Mouse (Mus musculus) urinary bladder, adult 18-20 months (tissue): ENCODE results near the gene Gnb2.

Experiments
- DNase-seq, 2 experiments: peaks; one replicate each; pipeline ENCODE4 v3.0.0; 2022; ENCODE audit warnings: low spot score in 2 of 2, mixed read lengths in 2 of 2

The Gnb2 gene

GRCm38 (mm10) chr5:137533117-137533827, at the start of gene Gnb2, which contains the start of gene Epo:
Gene Gnb2, minus strand, starts transcription at chr5:137533510.
Gene Epo, minus strand, starts transcription at chr5:137533242.
- DNase-seq: peak; percentile 96 to 97

- no peak for DNase-seq
Measured at GRCm38 (mm10) chr5:137582702-137583101, 49.4 kb upstream of the Gnb2 start.

GRCm38 (mm10) chr5:137580246-137580645, 46.9 kb upstream of the Gnb2 start:
- no peak for DNase-seq

DNA sequence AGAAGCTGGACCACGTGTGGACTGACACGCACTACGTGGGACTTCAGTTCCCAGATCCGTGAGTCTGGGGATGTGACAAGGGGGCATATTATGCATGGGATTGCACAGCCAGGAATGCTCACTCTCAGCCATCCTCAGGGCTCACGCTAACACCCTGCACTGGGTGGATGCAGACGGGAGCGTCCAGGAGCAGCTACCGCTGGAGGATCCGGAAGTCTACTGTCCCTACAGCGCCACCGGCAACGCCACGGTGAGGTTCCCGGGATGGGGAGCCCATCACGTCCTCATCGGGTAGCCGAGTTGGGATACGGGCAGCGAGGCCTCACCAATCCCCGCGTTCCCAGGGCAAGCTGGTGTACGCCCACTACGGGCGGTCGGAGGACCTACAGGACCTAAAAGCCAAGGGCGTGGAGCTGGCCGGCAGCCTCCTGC, 41.2 kb upstream of the Gnb2 start:
- peak; percentile 16 to 38 for DNase-seq

GRCm38 (mm10) chr5:137570691-137571586, 37.6 kb upstream of the Gnb2 start:
- no peak for DNase-seq

GRCm38 (mm10) chr5:137570181-137570580, 36.9 kb upstream of the Gnb2 start:
- no peak for DNase-seq

- no peak for DNase-seq
Measured at GRCm38 (mm10) chr5:137569665-137570064, 36.4 kb upstream of the Gnb2 start, which contains the start of gene Tfr2. Gene Tfr2, plus strand, starts transcription at chr5:137569840.

DNA sequence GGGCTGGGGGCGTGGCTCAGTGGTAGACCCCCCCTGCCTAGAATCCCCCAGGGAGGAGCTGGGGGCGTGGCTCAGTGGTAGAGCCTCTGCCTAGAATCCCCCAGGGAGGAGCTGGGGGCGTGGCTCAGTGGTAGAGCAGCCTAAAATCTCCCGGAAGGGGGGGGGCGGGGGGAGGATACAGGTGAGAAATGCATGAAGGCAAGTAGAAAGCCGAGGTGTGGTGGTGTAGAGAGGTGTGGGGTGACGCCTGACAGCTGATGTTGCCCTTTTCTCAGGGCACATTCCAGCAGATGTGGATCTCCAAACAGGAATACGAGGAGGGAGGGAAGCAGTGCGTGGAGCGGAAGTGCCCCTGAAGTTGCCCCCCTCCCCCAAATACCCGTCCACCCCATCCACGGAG, 35.7 kb upstream of the Gnb2 start:
- DNase-seq: no peak

- DNase-seq: no peak
Measured at GRCm38 (mm10) chr5:137568223-137568798, 35.0 kb upstream of the Gnb2 start.

DNA sequence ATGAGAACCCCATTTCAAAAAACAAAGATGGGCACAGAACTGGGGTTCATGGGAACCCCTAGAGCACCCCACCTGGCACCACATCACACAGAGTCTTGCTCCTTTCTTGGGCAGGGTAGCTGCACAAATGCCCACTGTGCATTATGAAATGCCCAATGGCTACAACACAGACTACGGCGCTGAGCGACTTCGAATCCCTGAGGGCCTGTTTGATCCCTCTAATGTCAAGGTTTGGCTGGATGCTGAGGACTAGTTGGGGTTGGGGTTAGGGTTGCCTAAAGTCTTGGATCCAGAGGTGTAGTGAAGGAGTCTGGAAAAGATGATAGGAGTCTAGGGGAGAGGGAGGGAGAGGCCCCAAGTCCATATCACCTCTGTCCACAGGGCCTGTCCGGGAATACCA, 33.1 kb upstream of the Gnb2 start:
- DNase-seq: no peak

DNA sequence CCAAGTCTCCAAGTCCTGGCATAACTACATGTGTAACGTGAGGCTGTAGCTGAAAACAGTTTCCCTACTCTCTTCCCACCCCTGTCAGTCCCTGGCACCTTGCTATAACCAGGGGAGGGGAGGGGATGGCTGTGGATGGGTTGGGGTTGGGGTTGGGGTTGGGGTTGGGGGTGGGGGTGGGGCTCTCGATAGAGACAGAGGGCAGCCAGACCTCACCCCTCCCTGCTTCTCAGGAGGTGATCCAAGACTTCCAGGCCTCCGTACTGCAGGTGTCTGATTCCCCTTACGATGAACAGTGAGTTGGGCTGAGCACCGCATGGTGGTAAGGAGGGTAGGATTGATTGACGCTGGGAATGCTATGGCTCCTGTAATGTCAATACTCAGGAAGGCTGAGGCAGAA, 32.4 kb upstream of the Gnb2 start:
- no peak for DNase-seq

DNA sequence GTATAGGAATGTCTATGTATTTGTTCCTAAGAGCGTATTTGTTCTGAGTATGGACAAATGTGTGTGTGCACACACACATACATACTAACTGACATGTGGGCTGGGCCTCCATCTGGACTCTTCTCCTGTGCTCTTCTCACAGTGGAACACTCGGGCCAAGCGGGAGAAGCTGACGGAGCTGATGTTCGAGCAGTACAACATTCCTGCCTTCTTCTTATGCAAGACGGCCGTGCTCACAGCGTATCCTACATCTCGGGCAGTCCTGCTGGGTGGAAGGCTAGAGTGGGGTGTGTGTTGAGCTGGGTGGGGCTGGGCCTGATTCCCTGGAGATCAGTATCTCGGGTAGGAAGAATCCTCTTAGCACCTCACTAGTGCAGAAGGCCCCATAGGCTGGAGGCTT, 29.7 kb upstream of the Gnb2 start:
- DNase-seq: no peak

GRCm38 (mm10) chr5:137561556-137561955, 28.2 kb upstream of the Gnb2 start:
- DNase-seq: no peak

DNA sequence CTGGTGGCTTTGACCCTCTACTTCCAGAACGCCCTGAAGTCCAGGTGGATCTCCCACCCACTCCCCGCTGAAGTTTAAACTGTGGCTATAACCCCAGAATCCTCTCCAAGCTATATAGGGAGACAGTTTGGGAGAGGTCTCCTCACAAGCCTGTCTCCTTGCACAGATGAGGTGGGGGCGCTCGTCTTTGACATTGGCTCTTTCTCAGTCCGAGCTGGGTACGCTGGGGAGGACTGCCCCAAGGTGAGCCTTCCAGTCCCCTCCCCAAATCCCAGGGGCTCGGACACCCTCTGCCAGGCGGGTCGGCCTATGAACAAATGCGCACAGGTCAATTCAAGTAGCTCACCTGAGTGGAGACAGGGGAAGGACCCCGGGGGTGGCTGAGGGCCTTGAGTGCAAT, 20.6 kb upstream of the Gnb2 start:
- DNase-seq: no peak

GRCm38 (mm10) chr5:137553411-137553837, 20.1 kb upstream of the Gnb2 start, which contains the start of gene Actl6b:
Gene Actl6b, plus strand, starts transcription at chr5:137553517.
- DNase-seq: no peak

- no peak for DNase-seq
Measured at GRCm38 (mm10) chr5:137553000-137553399, 19.7 kb upstream of the Gnb2 start.

- DNase-seq: no peak
Measured at GRCm38 (mm10) chr5:137551119-137551518, 17.8 kb upstream of the Gnb2 start.

- no peak for DNase-seq
Measured at GRCm38 (mm10) chr5:137549840-137550239, 16.5 kb upstream of the Gnb2 start.

DNA sequence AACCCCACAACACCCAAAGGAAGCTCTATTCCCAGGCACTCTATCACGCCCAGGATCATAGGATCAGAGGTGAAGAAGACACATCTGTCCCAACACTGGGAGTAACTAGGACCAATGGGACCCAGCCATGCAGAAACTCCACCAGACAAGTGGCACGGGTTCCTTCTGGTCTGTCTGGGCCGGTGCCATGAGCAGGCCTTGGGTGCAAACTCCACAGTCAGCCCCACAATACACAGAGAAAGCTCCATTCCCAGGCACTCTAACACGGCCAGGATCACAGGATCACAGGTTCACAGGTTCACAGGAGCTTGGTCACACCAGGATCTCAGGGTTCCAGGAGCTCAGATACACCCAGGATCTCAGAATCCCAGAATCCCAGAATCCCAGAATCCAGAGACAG, 12.3 kb upstream of the Gnb2 start:
- DNase-seq: no peak

- no peak for DNase-seq
Measured at GRCm38 (mm10) chr5:137544926-137545325, 11.6 kb upstream of the Gnb2 start.

GRCm38 (mm10) chr5:137541768-137542540, 8.6 kb upstream of the Gnb2 start:
- DNase-seq: no peak

GRCm38 (mm10) chr5:137540991-137541390, 7.7 kb upstream of the Gnb2 start:
- DNase-seq: no peak
